Mouse (Mus musculus) ES-E14 (cell line): ENCODE data around the gene Phactr2. TPM values are rescaled to one million over a fixed set of nuclear protein-coding genes. Genes with fewer than 3 reads are reported as not detected.

Experiments
- DNase-seq: peaks from one replicate; pipeline ENCODE4 v3.0.0-alpha.2; 2013; ENCODE audit warnings: low read depth, low spot score
- H3K27ac ChIP-seq: 2 replicates; pipeline ENCODE4 v1.5.1; 2012; ENCODE audit warnings: low read depth, mild to moderate bottlenecking, low read length, moderate library complexity, mixed read lengths; ENCODE audit not compliant: poor library complexity, insufficient read depth, severe bottlenecking
- H3K36me3 ChIP-seq: 2 replicates; pipeline ENCODE4 v1.6.1; 2012; ENCODE audit warnings: mild to moderate bottlenecking, low read length, moderate library complexity, mixed read lengths; ENCODE audit not compliant: control insufficient read depth, poor library complexity, insufficient read depth, severe bottlenecking
- H3K4me1 ChIP-seq, 2 experiments: fragments of 150-350 bp in 1 of 2; sonication (generic) in 1 of 2; 2 replicates each; pipeline ENCODE4 v1.6.1; 2012; ENCODE audit warnings: low read length in 2 of 2, mild to moderate bottlenecking in 1 of 2, mixed read lengths in 1 of 2; ENCODE audit not compliant: control insufficient read depth in 2 of 2, insufficient read depth in 2 of 2, poor library complexity in 1 of 2
- H3K4me3 ChIP-seq, 2 experiments: fragments of 150-350 bp in 1 of 2; sonication (generic) in 1 of 2; 2 replicates each; pipeline ENCODE4 v1.5.1; 2012; ENCODE audit warnings: low read length in 2 of 2, low read depth in 1 of 2, mild to moderate bottlenecking in 1 of 2, mixed read lengths in 1 of 2; ENCODE audit not compliant: insufficient read depth in 1 of 2, poor library complexity in 1 of 2, severe bottlenecking in 1 of 2
- H3K9ac ChIP-seq: 2 replicates; pipeline ENCODE4 v1.6.1; 2012; ENCODE audit warnings: low read depth, mild to moderate bottlenecking, low read length, mixed read lengths; ENCODE audit not compliant: poor library complexity, insufficient read depth, severe bottlenecking
- H3K9me3 ChIP-seq: fragments of 150-350 bp; sonication (generic); 2 replicates; pipeline ENCODE4 v1.6.1; 2012; ENCODE audit warnings: low read depth, mild to moderate bottlenecking, low read length; ENCODE audit not compliant: control insufficient read depth, insufficient read depth
- CHD2 ChIP-seq: IDR thresholded peaks from 2 replicates; pipeline ENCODE4 v1.6.1; 2014; ENCODE audit warnings: mild to moderate bottlenecking, low read depth, low read length, inconsistent platforms
- HCFC1 ChIP-seq: IDR thresholded peaks from 2 replicates; pipeline ENCODE4 v1.6.1; 2012; ENCODE audit warnings: low read length, inconsistent platforms, borderline replicate concordance; ENCODE audit not compliant: insufficient read depth
- MAFK ChIP-seq: IDR thresholded peaks from 2 replicates; pipeline ENCODE4 v1.6.1; 2014; ENCODE audit warnings: mild to moderate bottlenecking, low read depth, low read length, inconsistent platforms; ENCODE audit not compliant: insufficient read depth
- ZC3H11A ChIP-seq: IDR thresholded peaks from 2 replicates; pipeline ENCODE4 v1.6.1; 2012; ENCODE audit warnings: low read depth, mild to moderate bottlenecking, inconsistent platforms, low read length, borderline replicate concordance
- ZNF384 ChIP-seq: IDR thresholded peaks from 2 replicates; pipeline ENCODE4 v1.6.1; 2012; ENCODE audit warnings: low read depth, low read length, inconsistent platforms
- in situ Hi-C, 2 experiments: fragments of 600-800 bp; cut with MboI; formaldehyde crosslinking; loops; one replicate each; pipeline ENCODE4 v1.15.1; 2025; ENCODE audit warnings: low sequenced_read_pairs in 2 of 2, inconsistent platforms in 1 of 2; ENCODE audit not compliant: unreplicated experiment in 2 of 2
- total RNA-seq: library from RNA; depleted of rRNA; stranded (reverse); fragments of 300-350 nt; gene quantifications from 2 replicates; pipeline ENCODE4 v1.2.3, GENCODE M21; 2012

Phactr2 gene
- total RNA-seq, 1 experiment, result 2.2 TPM

DNA sequence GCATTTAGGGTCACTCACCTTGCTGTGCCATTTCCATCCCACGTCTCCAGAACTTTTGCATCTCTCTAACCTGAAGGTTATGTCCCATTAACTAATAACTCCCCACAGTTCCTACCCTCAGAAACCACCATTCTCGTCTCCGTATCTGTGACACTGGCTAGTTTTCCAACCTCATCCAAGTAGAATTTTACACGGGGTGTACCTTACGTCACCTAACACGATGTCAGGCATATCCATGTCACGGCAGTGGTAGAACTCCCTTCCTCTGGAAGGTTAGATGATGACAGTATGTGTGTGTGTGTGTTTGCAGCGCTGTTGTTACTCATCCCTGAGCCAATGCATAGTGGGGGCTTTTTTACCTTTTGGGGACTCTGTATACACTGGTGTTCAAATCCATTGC, 225.1 kb downstream of the Phactr2 start:
- Histone ChIP-seq H3K4me1 (no peaks in the 10 kb centered on the region), H3K27ac (no peak overlapping the region), H3K9me3 (no peaks in the 10 kb centered on the region), H3K9ac (no peak overlapping the region), H3K36me3 (no peaks in the 10 kb centered on the region), H3K4me3 (no peak overlapping the region)
- no peak for TF ChIP-seq ZNF384
- TF ChIP-seq CHD2, result no peak
- in situ Hi-C loops, result no loop called here
- DNase-seq, result no peak

- H3K4me3 ChIP-seq, result no peak overlapping the region
- in situ Hi-C loops, result no loop called here
- TF ChIP-seq CHD2 (no peak), ZC3H11A (no peak), MAFK (no peak), ZNF384 (no peak), HCFC1 (no peak)
- H3K9me3 ChIP-seq, result no peaks in the 10 kb centered on the region
- DNase-seq, result no peak
- H3K36me3 ChIP-seq, result no peaks in the 10 kb centered on the region
- H3K27ac ChIP-seq, result no peak overlapping the region
- no peaks in the 10 kb centered on the region for H3K4me1 ChIP-seq
- H3K9ac ChIP-seq, result no peak overlapping the region
These were observed 228.5 kb downstream of the Phactr2 start for GRCm38 (mm10) chr10:13245714-13246113.

- H3K27ac ChIP-seq, result no peak overlapping the region
- H3K4me1 ChIP-seq, result no peaks in the 10 kb centered on the region
- H3K36me3 ChIP-seq, result no peaks in the 10 kb centered on the region
- TF ChIP-seq CHD2 (no peak), ZC3H11A (no peak), HCFC1 (no peak), MAFK (no peak), ZNF384 (no peak)
- in situ Hi-C loops, result no loop called here
- H3K4me3 ChIP-seq, result no peak overlapping the region
- H3K9ac ChIP-seq, result no peak overlapping the region
- H3K9me3 ChIP-seq, result no peaks in the 10 kb centered on the region
- no peak for DNase-seq
These were observed 230.0 kb downstream of the Phactr2 start for GRCm38 (mm10) chr10:13244192-13244591.

- no peaks in the 10 kb centered on the region for H3K36me3 ChIP-seq
These were observed 233.8 kb downstream of the Phactr2 start for GRCm38 (mm10) chr10:13240431-13240830.

DNA sequence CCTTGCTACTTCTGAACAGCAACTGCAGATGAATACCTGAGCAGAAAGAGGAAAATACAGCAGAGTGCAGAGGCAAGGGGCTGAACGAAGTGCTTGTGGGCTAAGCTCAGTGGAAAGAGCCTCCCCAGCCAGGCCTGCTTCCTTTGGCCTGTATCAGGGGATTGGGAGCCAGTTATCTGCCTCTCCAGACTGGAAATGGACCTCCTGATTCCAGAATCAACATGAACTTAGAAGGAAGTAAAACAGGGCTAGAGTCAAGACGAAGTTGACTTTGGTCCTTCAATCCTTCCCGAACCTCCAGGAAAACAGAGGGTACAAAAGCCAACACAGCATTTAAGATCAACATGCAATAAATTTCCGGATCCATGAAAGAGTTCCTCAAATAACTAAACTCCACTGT, 236.0 kb downstream of the Phactr2 start:
- H3K27ac ChIP-seq, result no peak overlapping the region
- TF ChIP-seq CHD2, result no peak
- TF ChIP-seq ZC3H11A, result no peak
- no peak for TF ChIP-seq HCFC1
- TF ChIP-seq MAFK, result no peak
- TF ChIP-seq ZNF384, result no peak
- no peaks in the 10 kb centered on the region for H3K36me3 ChIP-seq
- in situ Hi-C loops, result no loop called here
- H3K4me3 ChIP-seq, result no peak overlapping the region
- H3K9me3 ChIP-seq, result no peaks in the 10 kb centered on the region
- H3K9ac ChIP-seq, result no peak overlapping the region
- DNase-seq, result no peak
- H3K4me1 ChIP-seq, result no peaks in the 10 kb centered on the region

More at GRCm38 (mm10) chr10:13240431-13240830, 233.8 kb downstream of the Phactr2 start:
- no peaks in the 10 kb centered on the region for H3K4me1 ChIP-seq
- no peak overlapping the region for H3K4me3 ChIP-seq
- no peaks in the 10 kb centered on the region for H3K9me3 ChIP-seq
- no peak for DNase-seq
- in situ Hi-C loops, result no loop called here
- TF ChIP-seq CHD2 (no peak), HCFC1 (no peak), MAFK (no peak), ZC3H11A (no peak), ZNF384 (no peak)
- no peak overlapping the region for H3K27ac ChIP-seq
- no peak overlapping the region for H3K9ac ChIP-seq
